Mouse (Mus musculus) liver (tissue): ENCODE results near the gene Ggt1.
"Not testable (repeated sequence)": the region's sequence is repeated elsewhere in the genome, so short reads cannot be mapped to it uniquely, and the experiment has no call there.

Experiments
- DNase-seq: peaks from one replicate; pipeline ENCODE4 v3.0.0-alpha.2; 2020; ENCODE audit warnings: mixed read lengths

Ggt1 gene

DNA sequence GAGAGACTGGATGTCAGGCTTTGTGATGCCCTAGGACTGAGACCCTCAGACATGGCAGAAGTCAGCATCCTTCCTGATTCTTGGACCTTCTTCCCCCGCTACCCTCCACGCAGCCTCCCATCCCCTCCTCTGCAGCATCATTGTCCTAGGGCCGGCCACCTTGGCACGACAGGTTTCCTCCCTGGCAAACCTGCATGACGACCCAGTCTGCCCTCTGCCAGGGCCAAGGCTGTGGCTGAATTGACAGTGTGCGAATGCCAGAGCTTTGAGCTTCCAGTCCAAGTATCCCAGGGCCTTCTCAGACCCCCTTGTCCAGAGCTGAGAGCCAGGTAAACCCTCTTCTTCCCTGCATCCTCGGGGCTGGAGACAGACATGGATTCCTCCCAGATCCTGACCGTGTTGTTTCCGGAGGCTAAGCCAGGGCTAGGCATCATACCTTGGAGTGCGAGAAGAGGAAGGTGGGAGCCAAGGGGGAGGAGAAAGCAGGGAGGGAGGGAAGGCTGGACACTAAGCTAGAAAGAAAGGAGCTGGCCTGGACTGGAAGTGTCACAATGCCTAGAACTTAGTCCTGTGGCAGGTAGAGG is at the start of gene Ggt1:
TSS of gene Ggt1 (plus strand) at position 534 of the 584 bp plus-strand sequence.
- no peak for DNase-seq

- no peak for DNase-seq
These were observed 49.5 kb upstream of the Ggt1 start for GRCm38 (mm10) chr10:75511897-75512296.

DNA sequence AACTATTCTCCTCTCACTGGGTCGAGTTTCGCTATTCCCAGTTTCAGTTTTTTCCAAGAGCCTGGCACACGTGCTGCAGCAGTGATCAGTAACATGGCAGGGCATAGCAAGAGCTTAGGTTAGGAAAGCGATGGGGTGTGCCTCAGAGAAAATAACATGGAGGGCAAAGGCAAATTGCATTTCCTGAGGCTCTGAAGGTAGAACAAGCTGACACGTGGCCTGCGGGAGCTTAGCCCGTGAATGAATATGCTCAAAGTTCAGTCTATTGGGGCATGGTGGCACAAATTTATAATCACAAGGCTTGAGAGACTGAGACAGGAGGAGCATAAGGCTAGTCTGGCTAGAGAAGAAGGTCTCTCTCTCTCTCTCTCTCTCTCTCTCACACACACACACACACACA is 48.6 kb upstream of the Ggt1 start:
- no peak for DNase-seq

DNA sequence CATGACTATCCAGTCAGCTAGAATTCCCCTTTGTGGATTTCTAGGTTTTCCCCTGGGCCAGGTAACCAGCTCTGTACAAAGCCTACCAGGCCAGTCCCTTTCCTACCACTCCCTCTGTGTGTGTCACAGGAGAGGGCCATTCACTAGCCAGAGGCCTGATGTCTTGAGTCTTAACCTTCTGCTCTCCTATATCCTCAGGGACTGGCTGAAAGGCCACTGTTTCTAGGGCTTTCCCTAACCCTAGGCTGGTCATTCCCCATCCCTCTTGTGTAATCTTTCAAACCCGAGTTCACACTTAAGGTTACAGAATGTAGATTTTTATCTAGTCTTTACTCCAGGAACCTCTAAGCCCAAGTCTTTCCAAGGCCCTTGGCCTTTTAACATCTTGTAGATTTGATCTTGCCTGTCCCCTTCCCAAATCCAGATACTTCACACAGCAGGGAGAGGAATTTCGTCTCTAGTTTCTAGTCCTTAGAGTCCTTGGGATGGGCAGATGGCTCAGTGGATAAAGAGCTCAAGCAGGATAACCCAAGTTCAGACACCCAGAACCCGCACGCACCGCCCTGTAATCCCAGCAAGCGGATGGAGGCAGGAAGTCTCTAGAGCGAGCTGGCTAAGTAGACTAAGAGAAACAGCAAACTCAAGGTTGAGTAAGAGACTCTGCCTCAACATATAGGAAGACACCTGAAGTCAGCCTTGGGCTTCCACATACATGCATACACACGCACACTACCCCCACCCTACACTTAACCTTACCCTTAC is 47.9 kb upstream of the Ggt1 start:
- no peak for DNase-seq

GRCm38 (mm10) chr10:75514361-75514760 is 47.0 kb upstream of the Ggt1 start:
- peak; percentile 82 for DNase-seq

DNA sequence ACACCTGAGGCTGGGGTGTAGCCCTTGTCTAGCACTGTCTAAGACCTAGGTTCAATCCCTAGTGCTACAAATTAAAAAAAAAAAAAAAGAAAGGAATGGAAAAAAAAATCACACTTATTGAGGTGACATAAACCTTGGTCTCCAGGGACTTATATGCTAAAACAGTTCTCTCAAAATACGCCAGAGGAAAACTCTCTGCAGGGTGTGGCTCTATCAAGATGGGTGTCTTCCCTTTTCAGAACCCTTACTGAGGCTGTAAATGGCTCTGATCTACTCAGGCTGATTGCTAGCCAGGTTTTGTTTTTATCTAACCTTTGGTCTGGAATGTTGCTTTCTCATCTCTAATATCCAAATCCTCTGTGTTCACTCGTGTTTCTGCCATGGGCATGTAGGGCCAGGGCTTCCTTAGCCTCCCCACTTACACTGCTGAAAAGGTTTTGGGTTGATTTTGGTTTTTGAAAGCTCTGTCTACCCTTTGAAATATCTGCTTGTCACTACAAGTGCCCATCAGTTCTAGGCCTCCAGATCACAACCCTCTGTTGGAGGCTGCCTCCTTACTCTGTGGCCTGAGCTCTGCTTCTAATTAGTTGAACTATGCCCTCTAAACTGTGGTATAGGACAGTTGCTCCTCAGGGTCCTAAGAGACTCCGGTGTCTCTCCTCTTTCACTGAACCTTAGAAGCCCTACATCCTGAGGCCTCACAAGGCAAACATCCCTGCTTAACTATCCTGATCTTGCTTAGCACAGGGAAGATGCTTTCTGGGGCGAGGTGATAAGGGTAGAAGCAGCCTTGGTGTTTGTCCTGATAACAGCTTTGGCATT is 46.0 kb upstream of the Ggt1 start:
- peak; percentile 78 for DNase-seq

DNA sequence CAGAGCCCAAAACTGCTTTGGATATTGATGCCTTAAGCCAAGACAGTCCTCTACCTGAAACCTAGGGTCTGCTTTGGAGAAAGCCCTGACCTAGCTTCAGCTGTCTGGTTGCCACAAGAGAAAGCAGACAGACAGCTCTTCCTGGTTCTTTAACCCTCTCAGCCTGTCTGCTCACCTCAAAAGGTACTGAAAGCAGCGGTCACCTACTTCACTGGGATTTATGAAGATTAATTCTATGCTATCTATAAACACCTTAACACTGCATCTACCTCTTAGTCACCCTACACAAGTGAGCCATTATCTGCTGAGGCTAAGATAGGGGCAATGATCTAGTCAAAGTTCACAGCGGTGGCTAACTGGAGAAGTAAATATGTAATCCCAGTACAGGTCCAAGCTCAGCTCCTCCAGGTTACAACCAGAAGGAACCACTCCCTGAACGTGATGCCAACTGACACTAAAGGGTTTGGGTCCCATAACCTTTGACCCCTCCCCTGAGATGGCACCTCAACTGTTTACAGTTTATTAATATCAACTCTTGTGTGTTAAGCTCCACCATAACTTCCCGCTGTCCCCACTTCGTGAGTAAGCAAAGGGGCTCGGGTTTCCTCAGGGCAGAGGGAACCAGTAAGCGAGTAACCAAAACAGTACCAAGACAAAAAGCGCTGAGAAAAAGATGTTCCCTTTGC is 45.2 kb upstream of the Ggt1 start:
- DNase-seq: peak; percentile 34

- DNase-seq: no peak
These were observed 44.7 kb upstream of the Ggt1 start for GRCm38 (mm10) chr10:75516724-75517072.

DNA sequence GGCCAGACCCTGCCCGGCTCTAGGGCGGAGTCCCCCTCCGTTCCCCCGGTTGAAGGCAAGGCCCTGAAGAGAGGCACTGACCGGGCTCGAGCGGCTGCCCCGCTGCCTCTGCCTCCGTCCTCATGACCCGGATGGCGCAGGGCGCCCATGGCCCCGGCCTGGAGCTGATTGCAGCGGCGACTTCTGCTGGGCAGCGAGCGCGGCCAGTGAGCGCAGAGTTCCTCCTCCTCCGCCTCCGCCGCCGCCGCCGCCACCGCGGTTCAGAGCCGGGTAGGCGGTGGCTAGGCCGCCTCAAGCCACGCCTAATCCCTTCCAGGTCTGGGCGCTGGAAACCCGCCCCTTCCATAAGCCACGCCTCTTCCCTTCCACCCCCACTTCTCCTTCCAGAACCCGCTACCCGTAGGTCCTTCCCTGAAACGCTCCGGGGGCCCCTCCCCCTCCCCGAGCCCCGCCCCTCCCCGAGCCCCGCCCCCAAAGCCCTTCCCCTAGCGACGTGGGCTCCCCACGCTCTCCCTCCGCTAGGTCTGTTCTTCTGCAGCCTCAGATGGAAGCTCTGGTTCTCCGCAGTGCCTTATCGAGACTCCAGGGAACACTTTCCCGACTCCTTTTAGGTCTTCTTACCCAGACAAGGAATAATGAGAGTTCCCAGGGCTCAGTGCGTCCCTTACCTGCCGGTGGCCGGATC is 44.2 kb upstream of the Ggt1 start, which contains the start of gene Snrpd3:
TSS of gene Snrpd3 (plus strand) at position 479 of the 685 bp plus-strand sequence.
- DNase-seq: peak; percentile 99

GRCm38 (mm10) chr10:75517758-75518143 is 43.7 kb upstream of the Ggt1 start, which contains the start of gene Gucd1:
Gene Gucd1, minus strand, starts transcription at chr10:75517972.
- DNase-seq: peak; percentile 94

GRCm38 (mm10) chr10:75520581-75520980 is 40.8 kb upstream of the Ggt1 start:
- no peak for DNase-seq

- DNase-seq: no peak
These were observed 39.8 kb upstream of the Ggt1 start for GRCm38 (mm10) chr10:75521643-75522042.

DNA sequence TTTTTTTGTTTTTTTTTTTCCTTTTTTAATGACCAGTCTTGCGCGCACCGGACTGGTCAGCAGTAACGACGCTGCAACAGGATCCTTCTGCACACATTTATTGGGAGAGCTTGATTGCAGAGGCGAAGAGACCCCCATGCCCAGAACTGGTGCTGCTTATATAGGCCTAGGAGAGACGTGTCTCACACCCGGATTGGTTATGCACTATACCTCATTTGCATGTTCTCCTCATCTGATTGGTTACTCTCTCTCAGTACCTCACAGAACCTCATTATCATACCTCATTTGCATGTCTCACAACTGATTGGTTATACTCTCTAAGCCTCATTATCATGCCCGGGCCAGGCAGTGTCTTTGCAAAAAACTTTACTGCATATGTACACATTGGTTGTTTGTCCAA is 36.0 kb upstream of the Ggt1 start:
- DNase-seq: not testable (repeated sequence)

DNA sequence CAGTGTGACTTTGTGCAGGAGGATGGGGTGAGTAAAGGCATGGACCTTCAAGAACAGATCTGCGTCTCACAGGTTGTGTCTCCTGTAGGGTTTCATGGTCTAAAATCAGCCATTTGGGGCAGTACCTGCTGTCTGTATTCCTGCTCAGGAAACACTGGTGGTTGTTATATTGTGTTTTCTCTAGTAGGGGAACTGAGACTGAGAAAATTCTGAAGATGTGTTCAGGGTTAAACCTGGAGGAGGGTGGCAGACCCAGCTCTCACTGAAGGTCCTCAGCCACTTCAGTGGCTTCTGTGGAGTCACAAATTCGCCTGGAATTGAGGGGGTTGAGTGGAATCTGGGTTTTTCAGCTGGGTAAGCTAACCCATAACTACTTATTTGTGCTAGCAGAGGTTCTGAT is 31.1 kb upstream of the Ggt1 start:
- DNase-seq: no peak

- no peak for DNase-seq
These were observed 29.8 kb upstream of the Ggt1 start for GRCm38 (mm10) chr10:75531532-75532090.

- no peak for DNase-seq
These were observed 27.2 kb upstream of the Ggt1 start for GRCm38 (mm10) chr10:75534216-75534615.

GRCm38 (mm10) chr10:75534934-75535333 is 26.5 kb upstream of the Ggt1 start:
- no peak for DNase-seq

GRCm38 (mm10) chr10:75535423-75535822 is 26.0 kb upstream of the Ggt1 start:
- no peak for DNase-seq

DNA sequence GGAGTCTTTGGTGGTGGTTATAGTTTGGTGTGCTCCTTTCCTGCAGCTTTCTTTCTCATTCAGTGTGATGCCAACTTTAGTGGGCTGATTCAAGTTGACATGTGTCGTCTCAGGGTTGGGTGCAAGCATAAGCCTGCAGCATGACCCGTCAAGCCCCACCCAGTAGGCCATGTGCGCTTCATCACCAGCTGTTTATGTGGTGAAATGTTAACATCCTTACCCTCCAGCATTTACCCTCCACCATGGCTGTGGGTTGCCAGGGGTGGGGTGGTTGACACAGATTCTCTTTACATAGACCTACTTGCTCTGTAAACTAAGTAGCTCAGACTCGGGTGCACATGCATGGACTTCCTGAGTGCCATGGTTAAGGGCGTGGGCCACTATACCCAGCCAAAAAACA is 25.3 kb upstream of the Ggt1 start:
- no peak for DNase-seq

GRCm38 (mm10) chr10:75547901-75548300 is 13.5 kb upstream of the Ggt1 start:
- DNase-seq: no peak

GRCm38 (mm10) chr10:75548486-75548885 is 12.9 kb upstream of the Ggt1 start:
- no peak for DNase-seq

DNA sequence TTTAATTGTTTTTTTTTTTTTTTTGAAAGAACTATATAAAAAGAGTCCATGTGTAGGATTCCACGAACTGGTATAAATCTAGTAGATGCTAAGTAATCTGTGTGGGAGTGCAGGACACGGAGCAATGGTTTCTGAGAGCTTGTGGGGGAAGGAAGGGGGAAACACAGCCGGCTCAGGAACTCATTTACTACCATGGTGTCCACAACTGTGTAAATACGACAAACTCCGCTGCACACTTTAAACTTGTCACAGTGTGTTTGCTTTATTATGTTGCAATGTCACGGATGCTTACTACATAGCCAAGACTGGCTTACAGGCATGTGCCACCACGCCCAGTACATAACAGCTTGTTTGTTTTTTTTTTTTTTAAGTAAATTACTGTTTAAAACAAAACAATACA is 11.5 kb upstream of the Ggt1 start:
- no peak for DNase-seq
